Mouse (Mus musculus): ENCODE results near the gene Ttc7b.

GRCm38 (mm10) chr12:100426212-100426611, 94.4 kb downstream of the Ttc7b start:
- TF ChIP-seq CTCF (IDR thresholded peaks at IDR 0.05; ENCODE audit: borderline replicate concordance, insufficient read depth, low read length) (no peak), POLR2A (IDR thresholded peaks at IDR 0.05; ENCODE audit: low read depth, low read length) (no peak)

Measured in embryonic fibroblast, embryonic 13.5 days (primary cell).